Mouse (Mus musculus) kidney, postnatal 4 days (tissue): ENCODE data around the gene Gm27179.
"Not testable (repeated sequence)": the region's sequence is repeated elsewhere in the genome, so short reads cannot be mapped to it uniquely, and the experiment has no call there.

Source experiments
- DNase-seq, 2 experiments: peaks; one replicate each; pipeline ENCODE4 v3.0.0; 2021; ENCODE audit warnings: mixed read lengths in 2 of 2

The Gm27179 gene

GRCm38 (mm10) chr14:69512449-69512848, at the start of gene Gm27179:
TSS of gene Gm27179 (minus strand) at chr14:69512549.
- not testable (repeated sequence) for DNase-seq

DNA sequence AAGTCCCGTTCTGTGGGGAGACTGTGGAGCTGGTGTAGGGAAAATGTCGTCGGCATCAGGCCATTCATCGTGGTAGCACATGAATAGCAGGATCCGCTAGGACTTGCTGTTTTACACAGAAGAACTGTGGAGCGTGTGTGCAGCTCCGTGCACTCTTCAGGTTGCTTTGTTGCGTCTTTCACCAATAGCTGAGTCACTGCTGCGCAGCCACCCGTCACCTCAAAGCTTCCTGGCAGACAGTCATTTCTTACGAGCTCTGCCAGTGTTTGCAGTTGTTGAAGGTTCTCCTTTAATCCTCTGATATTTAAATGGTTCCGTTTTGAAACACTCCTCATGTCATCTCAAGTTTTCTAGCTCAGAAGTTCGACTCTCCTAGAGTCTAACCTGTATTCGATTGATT, 45.2 kb upstream of the Gm27179 start:
- DNase-seq = not testable (repeated sequence)

GRCm38 (mm10) chr14:69556820-69557219, 44.5 kb upstream of the Gm27179 start:
- not testable (repeated sequence) for DNase-seq

- not testable (repeated sequence) for DNase-seq
These were observed 42.9 kb upstream of the Gm27179 start, which contains the start of gene Entpd4b for GRCm38 (mm10) chr14:69555110-69555831. TSS of gene Entpd4b (plus strand) at chr14:69555424.

DNA sequence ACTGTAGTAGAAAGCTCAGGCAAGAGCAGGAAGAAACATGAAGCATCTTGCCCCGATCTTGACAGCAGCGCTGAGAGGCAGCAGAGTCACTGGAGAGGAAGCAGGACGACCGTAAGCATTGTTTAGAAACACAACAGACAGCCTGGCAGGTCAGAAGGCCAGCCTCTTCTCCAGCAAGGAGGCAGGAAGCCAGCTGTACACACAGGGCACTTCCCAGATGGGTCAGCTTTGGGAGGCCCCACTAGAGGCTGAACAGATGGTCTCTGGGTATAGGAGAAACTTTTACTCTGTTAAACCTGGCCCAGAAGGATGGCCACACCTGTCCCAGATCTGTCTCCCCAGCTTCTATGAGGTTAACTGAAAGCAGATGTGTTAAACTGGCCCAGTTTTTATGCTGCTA, 35.0 kb upstream of the Gm27179 start:
- DNase-seq = not testable (repeated sequence)

GRCm38 (mm10) chr14:69545052-69545451, 32.7 kb upstream of the Gm27179 start:
- not testable (repeated sequence) for DNase-seq

DNA sequence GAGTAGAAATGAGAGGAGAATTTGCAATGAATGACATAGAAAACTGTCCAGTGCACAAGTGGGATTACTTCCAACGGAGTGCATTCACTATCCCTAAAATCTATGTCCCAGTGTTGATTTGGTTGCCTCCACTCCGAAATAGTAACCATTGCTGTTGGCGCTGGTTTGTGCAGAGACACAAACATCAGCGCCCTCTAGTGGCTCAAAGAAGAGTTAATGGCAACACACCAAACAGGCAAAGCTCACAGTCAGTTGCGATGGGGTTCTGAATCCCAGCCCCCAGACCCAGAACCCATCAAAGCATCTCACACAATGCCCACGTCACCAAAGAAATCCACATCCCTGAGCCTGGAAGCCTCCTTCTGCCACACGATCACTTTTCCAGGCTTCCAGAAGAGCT, 31.7 kb upstream of the Gm27179 start:
- not testable (repeated sequence) for DNase-seq

DNA sequence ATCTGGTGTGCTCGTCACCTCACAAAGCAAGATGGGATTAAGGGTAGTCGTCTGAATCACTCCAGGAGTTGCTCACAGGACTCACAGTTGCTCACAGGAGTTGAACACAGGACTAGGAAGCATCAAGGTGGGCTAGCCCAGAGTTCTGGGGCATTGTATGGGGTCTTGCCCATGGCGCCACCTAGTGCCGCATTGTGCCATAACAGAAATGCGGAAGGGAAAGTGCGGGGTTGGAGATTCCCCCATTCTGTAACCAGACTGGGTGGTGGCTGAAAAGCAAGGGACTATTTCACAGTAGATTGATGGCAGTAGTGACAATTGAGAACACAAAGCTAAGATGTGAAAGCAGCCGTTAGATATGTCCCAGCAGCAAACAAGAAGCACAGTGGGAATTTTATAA, 30.3 kb upstream of the Gm27179 start:
- not testable (repeated sequence) for DNase-seq

GRCm38 (mm10) chr14:69540113-69540512, 27.8 kb upstream of the Gm27179 start:
- not testable (repeated sequence) for DNase-seq

- DNase-seq = not testable (repeated sequence)
These were observed 24.2 kb upstream of the Gm27179 start for GRCm38 (mm10) chr14:69536539-69536938.

GRCm38 (mm10) chr14:69526202-69526601, 13.9 kb upstream of the Gm27179 start:
- not testable (repeated sequence) for DNase-seq

- not testable (repeated sequence) for DNase-seq
These were observed 10.7 kb upstream of the Gm27179 start for GRCm38 (mm10) chr14:69523001-69523400.

DNA sequence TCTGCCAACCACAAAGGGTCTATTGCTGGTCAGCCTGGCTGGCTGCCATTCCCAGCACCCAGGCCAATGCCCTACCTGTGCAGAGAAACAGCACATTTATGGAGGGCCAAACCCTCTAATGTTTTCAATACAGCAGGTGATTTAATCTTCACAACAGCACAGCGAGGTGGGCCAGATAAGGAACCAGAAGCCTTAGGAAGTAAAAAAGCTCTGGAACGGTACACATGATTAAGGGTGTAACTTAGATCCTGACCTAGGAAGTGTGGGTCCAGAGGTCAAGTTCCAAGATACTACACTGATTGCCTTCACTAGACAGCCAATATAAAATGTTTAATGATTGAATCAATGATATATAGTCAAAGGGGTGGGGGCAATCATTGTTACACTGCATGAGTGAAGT, 8.5 kb upstream of the Gm27179 start:
- DNase-seq = not testable (repeated sequence)

GRCm38 (mm10) chr14:69507000-69507399, 5.3 kb downstream of the Gm27179 start:
- not testable (repeated sequence) for DNase-seq

DNA sequence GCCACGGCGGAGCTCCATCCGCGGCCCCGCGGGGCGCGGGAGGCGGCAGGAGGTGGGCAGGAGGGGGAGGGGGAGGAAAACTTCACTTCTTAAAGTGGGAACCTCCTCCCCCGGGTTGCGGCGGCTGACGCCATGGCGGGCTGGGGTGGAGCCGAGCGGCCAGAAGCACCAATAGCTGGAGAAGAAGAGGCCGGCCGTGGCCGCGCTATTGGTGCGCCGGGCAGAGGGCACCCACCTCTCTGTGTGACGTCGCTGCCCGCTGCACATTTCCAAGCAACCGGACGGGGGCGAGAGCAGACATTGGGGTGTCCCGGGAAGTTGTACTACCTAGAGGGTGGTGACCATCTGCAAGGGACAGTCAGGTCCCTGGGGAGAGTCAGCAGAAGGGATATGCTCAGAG, 9.2 kb downstream of the Gm27179 start, which contains the start of gene Gm16867:
Gm16867 (minus strand) TSS at position 189 of the 400 bp plus-strand sequence.
- not testable (repeated sequence) for DNase-seq

- DNase-seq = not testable (repeated sequence)
These were observed 9.8 kb downstream of the Gm27179 start for GRCm38 (mm10) chr14:69502440-69503150.

DNA sequence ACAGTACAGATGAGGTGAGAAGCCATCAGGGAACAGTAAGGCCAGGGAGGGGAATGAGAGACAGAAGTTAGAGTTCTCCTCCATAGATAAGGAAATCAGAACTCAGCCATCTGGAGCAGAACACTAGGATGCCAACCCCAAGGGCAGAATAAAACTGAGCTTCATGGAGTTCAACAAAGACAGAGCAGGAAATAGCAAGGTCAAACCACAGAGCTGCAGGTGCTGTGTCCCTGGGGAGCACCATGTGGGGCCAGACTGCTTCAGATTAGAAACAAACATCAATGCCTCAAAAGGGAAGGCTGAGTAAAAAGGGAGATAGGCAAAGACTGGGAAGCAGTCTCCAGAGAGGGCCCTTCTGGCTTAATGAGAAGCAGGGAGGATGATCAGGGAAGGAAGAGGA, 16.1 kb downstream of the Gm27179 start:
- not testable (repeated sequence) for DNase-seq

DNA sequence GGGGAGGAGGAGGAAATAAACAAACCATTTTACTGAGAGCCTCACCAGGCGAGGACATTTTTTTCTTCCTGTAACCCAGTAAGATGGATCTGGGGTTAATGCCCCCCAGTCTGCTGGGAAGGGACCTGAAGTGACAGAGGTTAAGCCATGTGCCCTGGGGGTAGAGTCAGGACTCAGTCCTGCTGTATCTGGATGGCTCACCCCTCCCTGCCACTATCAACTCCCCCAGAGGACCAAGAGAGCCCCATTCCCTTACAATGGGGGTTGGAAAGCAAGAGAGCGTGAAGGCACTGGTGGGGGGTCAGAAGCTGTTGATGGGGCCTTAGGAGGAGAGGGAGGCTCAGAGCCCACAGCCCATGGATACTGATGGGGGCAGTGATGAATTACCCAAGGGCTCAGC, 17.4 kb downstream of the Gm27179 start:
- DNase-seq = not testable (repeated sequence)

- not testable (repeated sequence) for DNase-seq
These were observed 17.8 kb downstream of the Gm27179 start for GRCm38 (mm10) chr14:69494522-69494921.

GRCm38 (mm10) chr14:69488001-69488400, 24.3 kb downstream of the Gm27179 start:
- DNase-seq = not testable (repeated sequence)

- DNase-seq = not testable (repeated sequence)
These were observed 26.7 kb downstream of the Gm27179 start for GRCm38 (mm10) chr14:69485466-69486135.

DNA sequence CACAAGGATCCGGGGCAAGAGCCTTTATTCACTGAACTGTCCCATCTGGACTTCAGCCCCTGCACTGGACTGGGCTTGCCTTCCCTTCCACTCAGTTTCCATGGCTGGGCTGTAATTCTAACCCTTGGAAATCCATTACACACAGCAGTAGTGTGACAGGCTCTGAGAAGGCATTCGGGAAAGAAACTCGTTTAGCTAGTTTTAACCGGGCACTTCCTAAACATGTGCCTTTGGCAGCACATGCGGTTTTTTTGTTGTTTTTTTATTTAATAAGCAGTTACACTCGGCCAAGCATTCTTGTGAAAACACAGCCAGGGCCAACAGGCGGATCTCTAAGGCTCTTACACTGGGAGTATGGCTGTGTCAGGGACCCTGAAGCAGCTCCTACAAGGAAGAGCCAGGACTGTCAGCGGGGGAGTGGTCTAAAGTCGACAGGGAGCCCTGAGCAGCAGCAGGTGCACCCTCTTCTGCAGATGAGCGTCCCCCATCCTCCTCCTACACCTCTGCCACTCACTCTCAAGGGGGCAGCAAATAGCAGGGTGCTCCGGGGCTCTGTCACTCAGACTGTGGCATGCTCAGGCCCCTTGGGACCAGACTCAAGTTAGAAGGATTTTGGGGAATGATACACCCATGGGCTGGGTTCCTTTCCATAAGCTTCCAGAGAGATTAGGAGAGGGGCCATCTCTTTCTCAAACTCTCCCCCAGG, 38.3 kb downstream of the Gm27179 start:
- DNase-seq = not testable (repeated sequence)
